Mouse (Mus musculus): ENCODE results near the gene Sphkap. TPM values are rescaled to one million over a fixed set of nuclear protein-coding genes. Genes with fewer than 3 reads are reported as not detected.
A peak's percentile ranks its signal among the peaks of the same experiment; 100 is the strongest.

The Sphkap gene
- total RNA-seq, 2 experiments from 2014 or later: 0.93 to 1.1 TPM

DNA sequence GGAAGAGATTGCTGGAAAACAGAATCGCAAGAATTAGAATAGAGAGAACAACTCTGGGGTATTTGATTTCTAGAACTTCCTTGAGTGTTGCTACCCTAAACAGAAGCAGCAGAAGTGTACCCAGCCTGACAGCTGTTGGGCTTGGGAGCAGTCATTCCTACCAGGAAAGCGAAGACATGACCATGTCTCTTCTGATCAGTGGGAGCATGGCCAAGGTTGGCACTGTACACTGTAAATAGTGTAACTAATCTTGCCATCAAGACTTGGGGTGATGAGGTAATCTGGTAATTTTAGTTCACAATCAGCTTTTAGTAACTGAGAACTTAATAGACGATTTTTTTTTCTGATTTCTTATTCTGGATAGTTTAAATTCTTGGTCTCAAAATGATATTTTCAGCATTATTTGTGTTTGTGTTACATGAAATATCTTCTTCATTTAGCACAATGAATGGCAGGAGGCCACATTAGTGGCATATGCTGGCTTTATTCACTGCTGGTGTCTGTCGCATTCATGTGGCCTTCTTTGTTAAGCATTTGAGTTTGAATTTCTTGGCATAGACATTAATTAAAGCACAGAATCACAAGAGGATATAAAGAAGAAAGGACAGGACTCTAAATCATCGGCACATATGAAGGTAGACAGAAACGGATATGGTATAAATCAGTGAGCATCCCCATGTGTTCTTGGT is 96.2 kb downstream of the Sphkap start:
- DNase-seq: no peak
- intact Hi-C loops (cut with DNase I): no loop called here

DNA sequence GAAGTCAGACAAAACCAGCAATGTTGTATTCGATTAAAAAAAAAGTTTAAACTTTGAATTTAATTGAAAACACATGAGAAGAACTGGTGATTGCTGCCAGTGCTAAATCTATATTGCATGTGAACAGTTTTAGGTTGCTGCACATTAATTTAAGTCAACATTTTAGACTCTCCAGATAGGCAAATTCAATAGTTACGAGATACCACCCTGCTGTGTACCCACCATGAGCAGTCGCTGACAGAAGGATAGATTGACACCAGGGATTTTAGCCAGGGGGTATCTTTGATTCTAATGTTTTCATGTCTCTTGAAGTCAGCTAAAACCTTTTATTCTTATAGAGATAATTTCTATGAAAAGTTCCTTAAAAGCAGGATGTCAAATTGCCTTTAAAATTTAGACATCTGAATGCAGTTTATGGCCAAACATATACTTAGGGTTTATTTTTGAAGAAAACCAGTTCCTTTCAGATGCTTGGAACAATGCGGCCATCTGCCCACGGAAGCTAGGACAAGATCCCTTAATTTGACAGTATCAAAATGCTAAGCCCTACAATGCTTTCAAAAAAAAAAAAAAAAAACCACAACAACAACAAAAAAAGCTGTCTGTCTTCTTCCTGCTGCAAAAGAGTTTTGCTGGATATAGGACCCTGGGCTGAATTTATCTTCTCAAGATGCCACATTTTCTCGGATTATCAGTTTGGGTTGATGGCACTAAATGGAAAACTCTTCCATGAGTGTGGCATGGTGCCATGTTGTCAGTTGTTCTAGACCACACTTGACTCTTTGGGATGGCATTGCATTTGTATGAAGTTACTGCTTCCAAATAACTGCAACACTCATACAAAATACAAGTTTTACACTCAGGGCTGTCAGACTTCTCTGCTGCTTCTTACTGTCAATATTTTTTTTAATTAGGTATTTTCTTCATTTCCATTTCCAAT is 110.6 kb downstream of the Sphkap start:
- intact Hi-C loops (cut with DNase I): no loop called here
- DNase-seq: no peak

DNA sequence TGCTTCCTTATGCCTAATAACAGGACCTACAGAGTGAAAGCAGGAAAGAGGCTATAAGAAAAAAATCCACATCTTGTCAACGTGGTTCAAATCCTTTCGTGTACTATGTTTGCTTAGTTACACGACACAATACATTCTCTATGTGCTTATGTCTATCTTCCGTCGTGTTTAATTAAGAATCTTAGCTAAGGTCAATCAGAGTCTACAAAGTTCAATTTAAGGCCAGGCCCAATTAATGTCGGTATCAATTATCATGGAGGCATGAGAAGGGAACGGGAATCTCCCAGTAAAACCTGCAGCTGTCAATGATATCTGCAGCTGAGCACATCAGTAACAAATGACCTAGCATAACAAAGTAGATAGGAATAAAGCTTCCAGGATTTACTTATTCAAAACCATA is 122.1 kb downstream of the Sphkap start:
- DNase-seq: no peak
- intact Hi-C loops (cut with DNase I): no loop called here

DNA sequence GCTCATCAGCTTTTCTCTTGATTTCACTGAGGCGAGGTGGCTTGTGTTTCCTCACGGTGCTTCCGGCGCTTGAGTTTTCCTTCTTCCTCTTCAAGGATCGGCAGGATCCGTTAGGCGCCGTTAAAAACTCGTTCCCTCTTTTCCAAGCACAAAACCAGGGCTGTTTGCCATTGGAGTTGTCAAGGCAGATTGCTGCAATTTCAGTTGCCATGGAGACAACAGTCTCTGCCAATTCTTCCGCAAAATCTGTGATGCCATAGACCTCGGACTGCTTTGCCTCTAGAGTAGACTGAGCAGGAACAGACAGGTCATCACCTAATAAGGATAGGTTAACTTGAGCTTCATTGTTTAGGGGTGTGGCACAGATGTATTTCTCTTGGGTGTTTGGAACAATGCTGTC is 131.0 kb downstream of the Sphkap start:
- peak; percentile 3 to 15 for DNase-seq

DNA sequence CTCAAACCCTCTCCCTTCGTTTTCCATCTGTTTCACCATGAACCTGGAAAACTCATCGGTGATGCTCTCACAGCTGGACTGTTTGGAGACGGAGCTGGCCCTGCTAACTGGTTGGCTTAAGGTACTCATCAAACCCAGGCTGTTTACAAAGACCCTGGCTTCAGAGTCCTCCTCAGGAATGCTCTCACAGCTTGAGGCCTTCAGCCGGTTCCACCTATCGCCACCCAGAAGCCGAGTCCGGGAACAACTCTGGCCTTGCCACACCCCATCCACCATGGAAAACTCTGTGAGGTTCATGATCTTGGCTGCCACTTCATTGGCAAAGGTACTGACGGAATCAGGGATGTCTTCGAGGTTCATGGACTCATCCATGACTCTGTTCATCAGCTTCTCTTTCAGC is 131.4 kb downstream of the Sphkap start:
- DNase-seq: no peak

More for the DNA sequence above, 131.0 kb downstream of the Sphkap start:
- intact Hi-C loops (cut with DNase I): no loop called here

DNA sequence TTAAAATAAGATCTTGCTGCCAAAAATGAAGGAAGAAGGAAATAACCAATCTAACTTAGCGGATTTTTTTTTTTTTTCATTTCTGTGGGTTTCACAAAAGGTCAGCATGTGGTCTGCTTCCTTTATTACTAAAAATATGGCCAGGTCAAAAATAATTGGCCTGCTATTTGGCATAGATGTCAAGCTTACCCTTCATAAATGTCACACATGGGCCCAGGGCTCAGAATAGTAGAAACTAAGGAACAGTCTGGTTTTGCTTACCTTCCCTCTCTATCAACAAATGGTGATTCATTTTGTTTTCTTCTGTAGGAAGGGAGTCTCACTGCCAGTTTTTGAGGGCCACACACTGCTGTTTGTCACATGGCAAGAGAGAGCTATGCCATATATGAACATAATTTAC is 156.3 kb downstream of the Sphkap start:
- no peak for DNase-seq
- intact Hi-C loops (cut with DNase I): no loop called here

More for the DNA sequence above, 131.4 kb downstream of the Sphkap start:
- intact Hi-C loops (cut with DNase I): no loop called here

DNA sequence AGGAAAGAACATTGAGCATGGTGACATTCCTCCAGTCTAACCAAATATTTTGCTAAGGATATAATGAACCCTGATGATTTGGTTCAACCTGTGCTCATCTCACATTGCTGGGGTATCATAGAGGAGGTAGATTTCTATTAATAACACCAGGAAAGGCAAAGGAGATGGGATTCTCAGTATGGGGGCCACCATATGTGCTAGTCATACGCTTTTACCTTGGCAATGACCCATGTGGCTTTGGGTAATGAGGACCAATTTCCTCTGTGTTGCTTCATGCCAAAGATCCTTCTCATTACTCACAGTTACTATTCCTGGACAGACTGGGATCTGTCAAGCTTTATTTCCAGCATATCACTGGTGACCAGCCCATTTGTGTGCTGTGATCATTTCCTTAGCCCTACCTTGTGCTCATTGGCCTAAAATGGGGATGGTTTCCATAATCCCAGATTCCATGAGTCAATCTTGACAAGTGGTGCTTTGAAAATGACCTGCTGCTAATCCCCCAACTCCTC is 159.7 kb downstream of the Sphkap start:
- intact Hi-C loops (cut with DNase I): no loop called here
- no peak for DNase-seq

DNA sequence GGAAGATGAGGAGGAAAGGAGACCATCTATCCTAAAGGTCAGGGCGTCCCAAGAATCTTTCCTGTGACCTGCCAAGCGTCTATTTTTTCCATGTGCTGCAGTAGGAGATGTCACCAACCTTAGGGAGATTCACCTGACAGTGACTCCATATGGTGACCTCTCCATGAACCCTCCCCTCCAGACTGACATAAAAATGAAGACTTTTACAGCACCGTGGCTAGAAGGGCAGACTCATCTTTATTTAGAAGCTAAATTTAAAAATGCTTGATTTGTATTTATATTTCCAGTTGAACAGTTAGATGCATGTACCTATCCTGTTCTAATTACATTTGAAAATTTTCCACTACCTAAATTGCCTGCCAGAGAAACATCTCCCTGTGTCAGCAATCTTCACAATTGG is 180.1 kb downstream of the Sphkap start:
- DNase-seq: no peak
- intact Hi-C loops (cut with DNase I): no loop called here

DNA sequence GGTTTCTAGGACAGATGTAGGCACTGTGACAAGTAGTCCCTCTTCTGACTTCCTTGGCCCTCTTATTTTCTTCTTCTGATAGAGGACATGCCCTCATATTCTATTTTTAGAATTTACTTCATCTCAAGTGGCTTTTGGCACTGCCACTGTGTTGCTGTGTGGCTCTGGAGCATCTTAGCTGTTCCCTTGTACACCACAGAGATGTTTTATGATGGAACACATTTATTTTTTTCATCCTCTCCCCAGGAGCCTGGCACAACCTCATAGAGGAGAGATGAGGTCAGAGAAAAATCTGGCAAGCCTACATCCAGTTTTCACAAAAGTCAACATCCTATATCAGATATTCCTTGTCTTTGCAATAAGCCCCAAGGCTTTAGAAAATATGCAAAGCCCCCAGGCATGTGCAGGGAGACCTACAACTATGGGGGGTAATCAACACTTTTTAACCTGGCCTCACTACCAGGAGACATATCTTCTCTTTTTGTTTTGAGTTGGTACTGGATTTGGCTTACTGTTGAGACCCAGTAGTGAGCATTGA is 183.5 kb downstream of the Sphkap start:
- intact Hi-C loops (cut with DNase I): loop anchor here (5.0 kb wide), 1 partner anchor 183 kb away; the partner anchor contains the start of gene Sphkap
- peak in 1 of 2 experiments; percentile 4 for DNase-seq

DNA sequence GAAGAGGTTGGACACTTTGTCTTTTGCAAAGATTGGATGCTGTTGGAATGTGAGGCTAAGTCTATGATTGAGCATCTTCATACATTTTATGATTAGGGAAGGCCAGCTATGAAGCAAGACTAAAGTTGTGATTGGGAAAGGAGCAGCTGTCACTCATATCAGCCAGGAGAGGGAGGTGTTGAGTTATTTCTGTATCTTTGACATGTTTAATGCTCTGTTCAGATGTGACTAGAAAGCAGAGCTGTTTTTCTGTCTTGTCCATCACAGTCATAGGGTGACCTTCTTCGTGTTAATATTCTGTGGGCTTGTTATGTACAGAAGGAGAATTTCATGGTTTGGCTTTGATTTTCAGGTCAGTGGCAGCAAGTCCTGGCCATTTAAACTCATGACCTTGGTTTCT is 184.9 kb downstream of the Sphkap start:
- intact Hi-C loops (cut with DNase I): loop anchor here (5.0 kb wide), 1 partner anchor 184 kb away; the partner anchor contains the start of gene Sphkap
- no peak for DNase-seq

DNA sequence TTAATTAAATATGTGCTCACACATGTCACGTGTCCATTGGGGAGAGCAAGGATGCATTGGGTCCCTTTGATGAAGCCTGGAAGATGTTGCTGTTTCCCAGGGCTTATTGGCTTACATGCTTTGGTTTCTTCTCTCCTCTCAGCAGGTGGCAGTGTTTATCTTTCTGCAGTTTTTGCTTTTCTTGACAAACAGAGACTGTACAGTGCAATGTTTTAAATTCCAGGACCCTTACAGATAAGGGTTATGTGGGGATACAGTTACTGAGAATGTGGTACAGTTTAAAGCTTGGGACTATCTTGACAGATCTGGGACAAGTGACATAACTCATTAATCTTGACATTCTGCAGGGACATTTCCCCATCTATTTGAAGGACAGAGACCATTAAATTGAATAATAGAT is 189.7 kb downstream of the Sphkap start:
- DNase-seq: peak in 1 of 2 experiments; percentile 8
- intact Hi-C loops (cut with DNase I): loop anchor here (2.0 kb wide), 1 partner anchor 499 kb away; no protein-coding TSS in a partner anchor

DNA sequence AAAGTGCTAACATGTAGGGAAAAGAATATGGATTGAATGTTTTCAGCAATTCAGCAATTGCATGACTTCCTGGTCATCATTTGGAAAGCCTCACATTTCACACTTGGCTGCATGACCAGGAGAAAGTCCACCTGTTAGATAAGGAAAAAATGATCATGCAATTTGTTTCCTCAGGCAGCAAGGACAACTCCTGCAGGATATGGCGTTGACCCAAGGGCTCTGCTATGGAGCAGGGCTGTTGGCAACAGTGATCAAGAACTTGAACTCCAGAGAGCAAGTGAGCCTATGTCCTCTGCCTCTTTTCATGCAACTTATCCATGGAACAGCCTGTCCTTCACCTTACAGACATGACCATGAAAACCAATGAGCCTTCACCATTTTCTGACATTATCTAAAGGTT is 198.0 kb downstream of the Sphkap start:
- intact Hi-C loops (cut with DNase I): no loop called here
- DNase-seq: no peak

Other genes starting within 250 kb of the Sphkap start
- gene Daw1, start 248.4 kb downstream of the Sphkap start, total RNA-seq (2021): not detected